Mouse (Mus musculus) CH12F3 (cell line): Measurements from ENCODE around the gene Amz2.

Experiments used
- in situ Hi-C: fragments of 300-500 bp; cut with MboI; formaldehyde crosslinking; loops from 2 replicates; pipeline ENCODE4 v1.14.3; 2020; ENCODE audit warnings: low sequenced_read_pairs

Amz2 gene

DNA sequence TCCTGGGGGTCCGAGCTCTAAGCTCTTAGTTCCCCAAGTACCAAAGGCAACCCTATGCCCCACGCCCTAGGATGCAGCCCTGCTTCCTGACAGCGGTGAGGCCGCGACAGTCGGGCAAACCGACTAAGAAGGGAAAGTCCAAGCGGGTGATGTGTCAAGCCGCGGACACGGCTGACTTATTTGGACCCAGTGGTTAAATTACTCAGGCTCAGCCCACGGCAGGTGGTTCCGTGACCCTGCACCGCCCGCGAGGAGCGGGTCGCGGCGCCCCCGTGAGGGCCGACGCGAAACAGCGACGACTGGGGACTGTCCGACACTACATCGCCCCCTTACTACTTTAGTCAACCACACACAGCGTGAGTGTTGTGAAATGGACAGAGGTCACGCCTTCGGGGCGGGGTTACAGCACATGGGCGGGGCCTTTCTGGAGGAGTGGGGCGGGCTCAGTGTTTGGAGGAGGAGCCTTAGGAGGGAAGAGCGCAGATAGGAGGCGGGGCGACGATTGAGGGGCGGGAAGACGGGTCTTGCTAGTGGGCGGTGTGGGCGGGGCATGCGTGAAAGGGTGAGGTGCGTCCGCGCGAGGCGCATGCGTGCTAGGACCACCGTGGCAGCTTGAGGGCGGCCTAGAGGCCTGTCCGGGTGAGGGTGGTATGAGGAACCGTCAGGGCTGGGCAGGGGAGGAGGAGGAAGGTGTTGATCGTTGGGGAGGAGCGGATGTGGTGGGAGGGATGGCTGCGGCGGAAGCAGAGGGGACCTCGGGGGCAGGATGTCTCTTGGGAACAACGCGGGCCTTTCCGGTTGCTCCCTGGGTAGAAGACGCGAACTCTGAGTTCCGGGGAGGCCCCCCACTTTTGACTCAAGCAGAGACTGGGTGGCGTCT lies at the start of gene Amz2:
TSS of gene Amz2 (plus strand) at position 555 of the 880 bp plus-strand sequence.
- in situ Hi-C loops = loop anchor here (25.0 kb wide), 1 partner anchor 437 kb away; no protein-coding TSS in a partner anchor

DNA sequence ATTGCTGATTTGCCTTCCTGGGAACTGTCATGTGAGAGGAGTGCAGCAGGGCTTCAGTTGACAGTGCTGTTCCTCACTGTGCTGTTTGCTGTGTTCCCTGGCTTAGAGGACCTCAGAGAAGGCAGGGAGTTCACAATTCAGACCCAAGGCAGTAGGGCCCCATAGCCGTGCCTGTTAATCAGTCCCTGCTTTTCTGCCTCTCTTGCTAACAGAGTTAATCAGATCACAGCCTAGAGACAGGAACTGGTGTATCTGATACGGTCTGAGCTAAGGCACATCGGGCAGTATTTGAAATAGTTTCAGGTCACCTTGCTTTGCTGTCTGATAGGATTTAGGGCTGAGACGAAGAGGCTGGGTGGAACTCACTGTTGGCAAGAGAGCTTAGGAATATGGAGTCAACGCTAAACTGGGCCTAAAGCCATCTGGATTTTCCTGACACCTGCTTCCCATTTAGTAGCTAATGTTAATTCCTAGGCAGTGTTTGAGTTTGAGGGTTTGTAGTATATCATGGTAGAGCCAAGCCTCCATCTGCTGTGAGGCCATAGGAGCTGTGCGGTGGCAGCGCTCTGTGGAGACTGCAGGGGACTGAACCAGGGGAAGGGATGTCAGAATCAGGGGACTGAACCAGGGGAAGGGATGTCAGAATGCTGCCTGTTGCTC lies 49.1 kb upstream of the Amz2 start:
- in situ Hi-C loops = no loop called here

DNA sequence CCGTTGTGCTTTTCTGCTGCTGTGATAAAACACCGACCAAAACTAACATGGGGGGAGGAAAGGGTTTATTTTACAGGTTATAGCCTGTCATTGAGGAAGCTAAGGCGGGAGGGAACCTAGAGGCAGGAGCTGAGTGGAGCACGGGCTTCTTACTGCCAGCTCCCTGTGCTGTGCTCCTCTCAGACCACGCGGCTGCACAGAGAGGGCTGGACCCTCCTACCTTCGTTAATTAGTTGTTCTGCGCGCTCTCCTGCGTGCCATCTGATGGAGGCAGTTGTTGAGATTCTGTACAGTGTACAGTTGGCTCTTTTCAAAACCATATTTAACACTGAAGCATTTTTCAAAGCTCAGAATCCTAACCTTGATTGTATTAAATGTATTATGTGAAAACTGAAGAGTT lies 48.3 kb upstream of the Amz2 start:
- in situ Hi-C loops = no loop called here

DNA sequence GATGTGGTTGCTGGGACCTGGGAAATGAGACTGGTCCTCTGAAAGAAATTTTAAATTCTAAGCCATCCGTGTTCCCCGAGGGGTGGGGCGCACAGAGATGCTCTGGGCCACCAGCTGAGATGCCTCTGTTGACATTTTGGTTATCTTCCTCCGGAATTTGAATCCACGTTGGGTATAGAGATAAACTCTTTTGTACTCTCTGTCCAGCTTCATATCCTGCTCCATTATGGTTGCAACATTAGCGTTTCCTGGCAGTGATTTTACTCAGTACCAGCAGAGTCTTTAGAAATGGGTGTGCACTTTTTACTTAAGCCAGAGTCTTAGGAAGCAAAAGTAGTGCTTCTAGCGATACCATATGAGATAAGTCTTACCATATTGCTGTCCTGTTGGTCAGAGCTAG lies 47.7 kb upstream of the Amz2 start:
- in situ Hi-C loops = no loop called here

GRCm38 (mm10) chr11:109380662-109381061 lies 45.1 kb upstream of the Amz2 start:
- in situ Hi-C loops = no loop called here

DNA sequence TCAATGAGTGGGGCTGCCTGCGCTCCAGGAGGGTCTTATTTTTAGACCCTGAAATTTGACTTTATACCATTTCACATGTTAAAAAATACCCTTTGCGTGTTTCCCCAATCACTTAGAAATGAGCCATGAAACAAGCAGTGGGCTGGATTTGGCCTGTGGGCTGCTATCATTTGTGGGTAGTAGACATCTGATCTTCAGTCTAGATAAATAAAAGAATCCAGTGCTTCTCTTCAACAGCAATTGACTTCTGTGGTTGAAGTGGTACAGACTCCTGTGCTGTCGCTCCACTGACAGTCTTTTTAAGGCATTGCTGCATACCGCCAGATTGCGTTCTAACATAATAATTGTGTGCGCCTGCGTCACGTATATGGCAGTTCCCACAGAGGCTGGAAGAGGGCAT lies 40.5 kb upstream of the Amz2 start:
- in situ Hi-C loops = no loop called here

- in situ Hi-C loops = no loop called here
These were observed 36.7 kb upstream of the Amz2 start for GRCm38 (mm10) chr11:109389046-109389445.

DNA sequence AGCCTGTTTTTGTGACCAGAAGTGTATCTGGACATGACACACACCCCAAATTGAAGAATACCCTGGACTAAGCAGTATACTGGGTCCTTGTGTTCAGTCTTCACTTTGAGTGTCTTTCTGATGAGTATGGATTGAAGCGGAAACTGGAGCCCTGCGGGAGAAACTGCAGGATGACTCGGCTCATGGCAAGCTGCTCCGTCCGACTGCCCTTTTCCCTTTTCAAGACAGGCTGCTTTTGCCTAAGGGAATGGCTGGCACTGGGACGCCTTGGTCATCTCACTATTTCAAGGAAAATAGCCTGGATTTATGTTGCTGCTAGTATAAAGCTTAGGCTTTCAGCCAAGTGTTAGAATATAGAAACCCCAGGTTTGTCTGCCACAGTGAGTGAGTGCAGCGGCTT lies 34.5 kb upstream of the Amz2 start:
- in situ Hi-C loops = no loop called here

DNA sequence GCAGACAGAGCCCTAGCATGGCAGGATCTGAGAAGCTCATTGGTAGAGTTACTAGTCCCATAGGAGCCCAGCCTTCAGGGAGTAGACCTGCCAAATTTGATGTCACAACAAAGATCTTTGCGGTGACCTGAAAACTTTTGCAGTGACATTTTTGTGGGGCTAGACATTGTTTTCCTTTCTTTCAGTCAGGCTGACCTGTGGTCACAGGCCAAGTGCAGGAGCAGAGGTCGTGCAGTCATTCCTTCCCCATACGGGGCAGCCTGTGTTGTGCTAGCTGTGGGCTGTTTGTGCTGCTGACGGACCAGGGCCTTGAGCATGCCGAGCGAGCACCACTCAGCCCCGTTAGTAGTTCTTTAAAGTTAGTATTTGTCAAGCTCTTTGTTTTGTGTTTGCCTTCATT lies 34.0 kb upstream of the Amz2 start:
- in situ Hi-C loops = no loop called here

DNA sequence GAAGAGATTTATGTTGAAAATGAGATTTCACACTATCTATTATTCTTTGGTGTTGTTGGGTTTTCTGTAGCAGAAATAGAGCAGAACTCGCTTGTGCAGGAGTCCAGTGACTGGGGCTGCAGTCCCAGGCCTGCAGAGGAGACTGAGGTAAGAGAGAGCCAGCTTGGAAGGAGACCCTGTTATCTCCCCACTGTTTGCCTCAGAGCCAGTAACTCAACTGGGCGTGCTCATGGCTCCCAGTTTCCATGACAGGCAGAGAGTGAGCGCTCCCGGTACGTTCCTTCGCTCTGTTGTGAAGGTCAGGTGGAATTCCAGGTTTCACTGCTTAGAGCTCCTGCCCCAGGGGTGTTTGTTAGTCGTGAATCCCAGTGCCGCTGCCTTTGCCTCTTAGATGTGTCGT lies 33.1 kb upstream of the Amz2 start:
- in situ Hi-C loops = no loop called here

GRCm38 (mm10) chr11:109394758-109395157 lies 31.0 kb upstream of the Amz2 start:
- in situ Hi-C loops = no loop called here

DNA sequence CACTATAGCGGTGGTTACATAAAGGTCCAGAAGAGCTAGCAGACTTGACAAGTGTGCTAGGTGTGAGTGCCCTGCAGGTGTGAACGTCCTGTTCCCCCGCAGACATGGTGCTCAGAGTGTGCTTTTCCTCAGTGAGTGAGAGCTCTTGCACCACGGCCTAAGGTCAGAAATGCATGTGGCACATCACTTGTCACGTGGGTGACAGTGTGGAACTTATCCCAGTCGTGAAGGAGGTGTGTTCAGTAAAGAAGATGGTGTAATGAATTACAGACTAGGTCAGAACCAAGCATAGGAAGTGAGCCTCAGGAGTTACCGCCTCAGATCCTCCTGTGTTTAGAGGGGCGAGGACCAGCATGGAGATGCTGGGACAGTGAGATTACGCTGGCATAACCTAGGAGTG lies 30.5 kb upstream of the Amz2 start:
- in situ Hi-C loops = no loop called here

DNA sequence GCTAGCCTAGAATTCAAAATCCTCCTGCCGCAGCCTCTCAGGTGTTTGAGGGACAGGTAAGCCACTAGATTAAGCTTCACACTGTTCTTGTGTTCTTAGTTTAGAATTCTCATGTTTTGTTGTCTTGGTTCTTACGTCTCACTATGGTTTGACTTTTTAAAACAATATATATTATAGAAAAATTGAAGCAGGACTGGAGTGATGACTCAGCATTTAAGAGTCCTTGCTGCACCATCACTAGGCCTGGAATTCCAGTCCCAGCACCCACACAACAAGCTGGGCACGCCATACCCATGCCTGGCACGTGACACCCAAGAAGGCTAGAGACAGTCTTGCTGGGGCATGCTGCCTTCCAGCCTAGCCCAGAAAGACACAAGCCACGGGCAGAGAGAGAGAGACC lies 19.3 kb upstream of the Amz2 start:
- in situ Hi-C loops = no loop called here

DNA sequence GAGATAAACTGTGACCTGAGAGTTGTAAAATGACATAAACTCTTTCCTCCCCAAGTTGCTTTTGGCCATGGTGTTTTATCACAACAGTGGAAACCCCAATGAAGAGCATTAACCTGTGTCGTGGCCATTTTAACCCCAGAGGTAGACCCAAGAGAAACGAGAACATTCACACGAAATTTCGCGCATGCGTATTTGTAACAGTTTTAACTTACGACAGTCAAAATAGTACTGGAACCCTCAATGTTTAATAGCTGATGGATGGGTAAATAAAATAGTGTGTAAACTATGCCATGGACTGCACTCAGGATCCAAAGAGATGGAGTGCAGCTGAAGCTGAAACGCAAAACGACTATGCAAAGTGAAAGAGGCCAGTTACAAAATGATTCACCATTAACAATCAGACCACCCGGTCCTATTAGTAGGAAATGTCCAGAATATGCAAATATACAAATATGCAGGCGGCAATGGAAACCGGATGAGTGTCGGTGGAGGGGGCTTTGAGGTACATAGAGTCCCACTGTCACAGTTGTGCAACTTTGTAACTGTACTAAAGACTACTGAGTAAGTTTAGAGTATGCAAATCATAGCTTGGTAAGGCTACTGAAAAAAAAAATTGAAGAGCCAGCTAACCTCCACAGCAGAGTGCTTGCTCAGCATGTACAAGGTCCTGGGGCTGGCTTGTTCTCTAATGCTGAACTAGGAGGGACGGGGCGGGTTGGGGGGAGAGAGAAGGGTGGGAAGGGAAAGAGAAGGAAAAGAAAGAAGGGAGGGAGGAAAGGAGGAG lies 15.4 kb upstream of the Amz2 start:
- in situ Hi-C loops = no loop called here

DNA sequence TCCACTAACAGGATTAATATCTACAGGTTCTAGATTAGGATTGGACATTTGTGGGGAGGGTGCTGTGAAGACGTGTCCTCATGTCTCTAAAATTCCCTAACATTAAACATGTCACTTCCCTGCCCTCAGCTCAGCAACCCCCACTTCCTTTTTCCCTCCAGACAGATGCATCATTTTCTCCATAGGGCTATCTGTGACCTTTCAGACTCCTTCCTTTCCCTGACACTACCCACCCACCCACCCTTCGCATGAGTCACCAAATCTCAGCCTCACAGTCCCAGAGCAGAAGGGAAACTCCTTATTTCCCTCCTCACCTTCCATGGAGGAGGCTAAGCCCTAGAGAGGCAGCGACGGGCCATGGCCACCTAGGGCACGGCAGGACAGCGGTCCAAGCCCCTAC lies 12.1 kb upstream of the Amz2 start, which contains the start of gene 9930022D16Rik:
TSS of gene 9930022D16Rik (plus strand) at position 301 of the 400 bp plus-strand sequence.
- in situ Hi-C loops = no loop called here

- in situ Hi-C loops = no loop called here
These were observed 10.9 kb upstream of the Amz2 start for GRCm38 (mm10) chr11:109414802-109415201.

- in situ Hi-C loops = no loop called here
These were observed 8.9 kb upstream of the Amz2 start for GRCm38 (mm10) chr11:109416709-109417420.

DNA sequence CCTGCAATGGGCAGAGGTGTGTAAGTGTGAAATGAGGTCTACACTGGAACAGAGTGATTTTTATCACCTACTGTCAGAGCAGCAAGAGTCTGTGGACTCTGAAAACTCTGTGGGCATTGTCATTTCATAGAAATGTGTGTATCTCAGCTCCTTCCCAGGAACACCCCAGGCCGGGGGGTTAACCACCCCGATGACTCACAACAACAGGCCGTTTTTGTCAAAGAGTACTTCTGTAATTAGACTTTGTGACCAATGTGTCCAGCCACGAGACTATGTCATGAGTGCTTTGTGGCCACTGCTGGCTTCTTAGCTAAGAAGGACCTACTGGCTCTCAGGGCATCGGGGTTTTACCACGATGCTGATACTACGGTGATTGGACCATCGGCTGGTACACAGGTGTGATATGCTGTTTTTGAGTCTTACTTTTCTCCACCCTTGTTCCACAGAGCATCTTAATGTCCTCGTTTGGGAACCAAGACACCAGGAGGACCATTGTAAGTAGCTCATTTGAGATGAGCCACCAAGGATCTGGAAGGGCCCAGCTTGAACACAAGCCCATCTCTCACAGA lies 8.2 kb upstream of the Amz2 start:
- in situ Hi-C loops = no loop called here

- in situ Hi-C loops = no loop called here
These were observed 6.3 kb upstream of the Amz2 start for GRCm38 (mm10) chr11:109419461-109419860.

- in situ Hi-C loops = no loop called here
These were observed 5.7 kb upstream of the Amz2 start for GRCm38 (mm10) chr11:109419961-109420566.
